Mouse (Mus musculus) C2C12 (cell line): ENCODE data around the gene Syna.

Experiments used
- CEBPB ChIP-seq: IDR thresholded peaks from one replicate; pipeline ENCODE4 v1.6.1; 2011; ENCODE audit warnings: low read depth, mild to moderate bottlenecking, control low read depth, moderate library complexity
- CTCF ChIP-seq: IDR thresholded peaks from one replicate; pipeline ENCODE4 v1.5.1; 2011; ENCODE audit not compliant: control insufficient read depth, insufficient read depth, insufficient read length
- MAX ChIP-seq: IDR thresholded peaks from one replicate; pipeline ENCODE4 v1.6.1; 2011; ENCODE audit warnings: mild to moderate bottlenecking, control low read depth
- MYOG ChIP-seq: IDR thresholded peaks from one replicate; pipeline ENCODE4 v1.6.1; 2011; ENCODE audit not compliant: control insufficient read depth, insufficient read length; ENCODE audit errors: extremely low read depth

- TF ChIP-seq CTCF (no peak), MYOG (no peak), MAX (no peak), CEBPB (no peak)
These were observed 13.2 kb downstream of the Syna start for GRCm38 (mm10) chr5:134546790-134547189.
